Comparison of ENCODE assay signal across 11 mouse cellular contexts in genomic region chr19:47248906-47249568, GRCm38 (mm10).
DNase-seq lines count a peak whose midpoint lies in the region; ATAC-seq lines count a peak whose summit lies in the region.
"Had no signal": no experiment of that assay in that cellular context is flagged by ENCODE, and none has a peak within 500 bp of the region (broad histone marks: within the 10 kb centered on the region; RNA-seq: fewer than 3 reads in every experiment).

No protein-coding gene starts in this region.

- WGBS in heart, embryonic 13.5 days: 58% methylated on average over 16 of the region's 16 CpGs
- 77% methylated on average over 16 of the region's 16 CpGs for WGBS in midbrain, embryonic 13.5 days
- 73% methylated on average over 16 of the region's 16 CpGs for WGBS in midbrain, embryonic 15.5 days

- H3K4me2 ChIP-seq in heart, embryonic 13.5 days: no peak overlapping the region
- no peak overlapping the region for H3K4me2 ChIP-seq in midbrain, embryonic 13.5 days (replicated peaks)
- H3K4me2 ChIP-seq in midbrain, embryonic 15.5 days: no peak overlapping the region

- H3K27ac ChIP-seq in heart, embryonic 13.5 days (replicated peaks): no peak overlapping the region
- H3K27ac ChIP-seq in midbrain, embryonic 13.5 days: no peak overlapping the region
- H3K27ac ChIP-seq in midbrain, embryonic 15.5 days: no peak overlapping the region

- H3K9me3 ChIP-seq in heart, embryonic 13.5 days: 0 out of 2 replicates have a peak, but pooled peaks cover 5% of the 10 kb centered on the region
- 0 out of 2 replicates have a peak, but pooled peaks cover 2% of the 10 kb centered on the region for H3K9me3 ChIP-seq in midbrain, embryonic 13.5 days
- no peaks in the 10 kb centered on the region for H3K9me3 ChIP-seq in midbrain, embryonic 15.5 days

- H3K4me3 ChIP-seq in heart, embryonic 13.5 days: no peak overlapping the region
- no peak overlapping the region for H3K4me3 ChIP-seq in midbrain, embryonic 13.5 days (replicated peaks)
- H3K4me3 ChIP-seq in midbrain, embryonic 15.5 days: no peak overlapping the region

- peaks cover 15% of the 10 kb centered on the region for H3K4me1 ChIP-seq in heart, embryonic 13.5 days
- peaks cover 13% of the 10 kb centered on the region for H3K4me1 ChIP-seq in midbrain, embryonic 13.5 days (replicated peaks)
- peaks cover 8% of the 10 kb centered on the region for H3K4me1 ChIP-seq in midbrain, embryonic 15.5 days

- peak overlapping the region; percentile 24; the same call in 1 of the 2 replicates for H3K9ac ChIP-seq in heart, embryonic 13.5 days
- H3K9ac ChIP-seq in midbrain, embryonic 13.5 days (replicated peaks): no peak overlapping the region
- H3K9ac ChIP-seq in midbrain, embryonic 15.5 days: no peak overlapping the region

- intact Hi-C loops in heart, postnatal 10 days (cut with DNase I): no loop called here

- no peak for DNase-seq in heart, postnatal 10 days
- peak; percentile 32 for DNase-seq in ZHBTc4 (ENCODE audit: low read depth, low spot score)
- peak; percentile 45 to 73 for DNase-seq in gastrocnemius, adult 8-10 months (ENCODE audit: low spot score in 2 of 2)
- DNase-seq in kidney, postnatal 25 days: peak; percentile 13 to 72
- DNase-seq in ovary, adult 18-20 months (ENCODE audit: low spot score): no peak
- DNase-seq: heart, postnatal 36 days; layer of hippocampus, adult 9-11 months had no signal

- no peak for ATAC-seq in heart, embryonic 13.5 days (ENCODE audit: extremely low read depth, insufficient number of reproducible peaks, low FRiP score, low TSS enrichment)
- no peak for ATAC-seq in midbrain, embryonic 13.5 days
- no peak for ATAC-seq in midbrain, embryonic 15.5 days (replicated peaks)
- ATAC-seq: CD4-positive, CD25-positive, alpha-beta regulatory T cell, adult 4 months had no signal

- no peaks in the 10 kb centered on the region for H3K36me3 ChIP-seq in heart, embryonic 13.5 days
- no peaks in the 10 kb centered on the region for H3K36me3 ChIP-seq in midbrain, embryonic 13.5 days
- no peaks in the 10 kb centered on the region for H3K36me3 ChIP-seq in midbrain, embryonic 15.5 days (replicated peaks)

- H3K27me3 ChIP-seq in heart, embryonic 13.5 days (replicated peaks): peaks cover 44% of the 10 kb centered on the region
- H3K27me3 ChIP-seq in midbrain, embryonic 13.5 days: peaks cover 29% of the 10 kb centered on the region
- peaks cover 34% of the 10 kb centered on the region for H3K27me3 ChIP-seq in midbrain, embryonic 15.5 days (replicated peaks)

Comparison
In these comparisons a context has a peak if more than half of its experiments do, and no peak if none do; other contexts are left out.
1. DNase-seq: peak in ZHBTc4 (single experiment), gastrocnemius, adult 8-10 months (2 of 2) and kidney, postnatal 25 days (2 of 2); none in heart, postnatal 10 days (0 of 2) and ovary, adult 18-20 months (single experiment).